Mouse (Mus musculus) hindbrain, embryonic 13.5 days (tissue): ENCODE measurements around the gene Cytl1. TPM values are rescaled to one million over a fixed set of nuclear protein-coding genes. Genes with fewer than 3 reads are reported as not detected.
A peak's percentile ranks its signal among the peaks of the same experiment; 100 is the strongest.

Source experiments
- ATAC-seq: fragments of 200-750 bp; cut with Nextera tagmentation; 2 replicates; pipeline ENCODE4 v1.8.0; 2017; ENCODE audit warnings: moderate TSS enrichment; ENCODE audit not compliant: low FRiP score
- H3K27ac ChIP-seq: fragments of 300-500 bp; sonication (generic); 2 replicates; pipeline ENCODE4 v1.5.1; 2015; ENCODE audit warnings: inconsistent platforms, mild to moderate bottlenecking, moderate library complexity
- H3K27me3 ChIP-seq: fragments of 300-500 bp; sonication (generic); 2 replicates; pipeline ENCODE4 v1.6.1; 2015; ENCODE audit warnings: mild to moderate bottlenecking, inconsistent platforms
- H3K36me3 ChIP-seq: fragments of 300-500 bp; sonication (generic); 2 replicates; pipeline ENCODE4 v1.6.1; 2015; ENCODE audit warnings: mild to moderate bottlenecking, inconsistent platforms
- H3K4me1 ChIP-seq: fragments of 300-500 bp; sonication (generic); replicated peaks from 2 replicates; pipeline ENCODE4 v1.6.1; 2015; ENCODE audit warnings: inconsistent platforms
- H3K4me2 ChIP-seq: fragments of 300-500 bp; sonication (generic); 2 replicates; pipeline ENCODE4 v1.6.1; 2015; ENCODE audit warnings: inconsistent platforms, mild to moderate bottlenecking, moderate library complexity
- H3K4me3 ChIP-seq: fragments of 300-500 bp; sonication (generic); 2 replicates; pipeline ENCODE4 v1.5.1; 2015; ENCODE audit warnings: mild to moderate bottlenecking, inconsistent platforms
- H3K9ac ChIP-seq: fragments of 300-500 bp; sonication (generic); 2 replicates; pipeline ENCODE4 v1.6.1; 2015; ENCODE audit warnings: mild to moderate bottlenecking, inconsistent platforms
- H3K9me3 ChIP-seq: fragments of 300-500 bp; sonication (generic); 2 replicates; pipeline ENCODE4 v1.6.1; 2016; ENCODE audit warnings: inconsistent platforms
- WGBS: fragments of 180-500 bp; shearing (Covaris S2); methylation state at CpG from one replicate; pipeline ENCODE4 v1.1.7; 2015; 5-methylcytosine and 5-hydroxymethylcytosine counted together
- polyA plus RNA-seq: library from polyadenylated mRNA; unstranded; fragments of >200 nt; fragmentation: Nextera tagmentation; extraction: Ambion mirVana; gene quantifications from 2 replicates; pipeline ENCODE4 v1.2.1, GENCODE M21; 2015

The Cytl1 gene
- polyA plus RNA-seq: 0.55 and 1.5 TPM in 2 replicates

- Histone ChIP-seq H3K36me3 (no peaks in the 10 kb centered on the region), H3K4me1 (no peaks in the 10 kb centered on the region), H3K4me2 (no peak within 1 kb of the TSS), H3K27ac (no peak within 1 kb of the TSS), H3K4me3 (no peak within 1 kb of the TSS), H3K9me3 (no peaks in the 10 kb centered on the region), H3K27me3 (no peaks in the 10 kb centered on the region), H3K9ac (no peak within 1 kb of the TSS)
- ATAC-seq: no peak
- WGBS: 45% methylated on average over 5 of the region's 5 CpGs
Observed at GRCm38 (mm10) chr5:37735224-37735623, at the start of gene Cytl1. Cytl1 (plus strand) TSS chr5:37735519.

- no peaks in the 10 kb centered on the region; the same call in 1 of the 2 replicates for H3K36me3 ChIP-seq
- no peak overlapping the region for H3K4me3 ChIP-seq
- peaks cover 14% of the 10 kb centered on the region for H3K4me1 ChIP-seq
- H3K27me3 ChIP-seq: no peaks in the 10 kb centered on the region
- H3K9me3 ChIP-seq: no peaks in the 10 kb centered on the region
- no peak overlapping the region for H3K27ac ChIP-seq
- ATAC-seq: no peak
- WGBS: 93% methylated on average over 3 of the region's 3 CpGs
- H3K9ac ChIP-seq: no peak overlapping the region
- no peak overlapping the region for H3K4me2 ChIP-seq
Observed at GRCm38 (mm10) chr5:37692759-37693158, 42.6 kb upstream of the Cytl1 start.

- no peak overlapping the region for H3K4me2 ChIP-seq
- H3K27me3 ChIP-seq: no peaks in the 10 kb centered on the region
- H3K36me3 ChIP-seq: no peaks in the 10 kb centered on the region; the same call in 1 of the 2 replicates
- WGBS: 22% methylated on average over 4 of the region's 4 CpGs
- no peaks in the 10 kb centered on the region for H3K9me3 ChIP-seq
- no peak for ATAC-seq
- H3K27ac ChIP-seq: no peak overlapping the region
- peaks cover 19% of the 10 kb centered on the region for H3K4me1 ChIP-seq
- H3K9ac ChIP-seq: no peak overlapping the region
- H3K4me3 ChIP-seq: no peak overlapping the region
Observed at GRCm38 (mm10) chr5:37695773-37696172, 39.5 kb upstream of the Cytl1 start.

GRCm38 (mm10) chr5:37697286-37697685 is 38.0 kb upstream of the Cytl1 start:
- WGBS: 94% methylated on average over 7 of the region's 7 CpGs
- Histone ChIP-seq H3K4me2 (no peak overlapping the region), H3K9ac (no peak overlapping the region), H3K4me3 (no peak overlapping the region), H3K4me1 (peaks cover 19% of the 10 kb centered on the region), H3K27ac (no peak overlapping the region), H3K9me3 (no peaks in the 10 kb centered on the region), H3K36me3 (no peaks in the 10 kb centered on the region; the same call in 1 of the 2 replicates), H3K27me3 (no peaks in the 10 kb centered on the region)
- no peak for ATAC-seq

- WGBS: 69% methylated on average over 12 of the region's 12 CpGs
- no peak overlapping the region; the same call in 1 of the 2 replicates for H3K4me2 ChIP-seq
- H3K27me3 ChIP-seq: no peaks in the 10 kb centered on the region
- H3K9me3 ChIP-seq: no peaks in the 10 kb centered on the region
- H3K36me3 ChIP-seq: no peaks in the 10 kb centered on the region
- ATAC-seq: no peak
- H3K4me1 ChIP-seq: peaks cover 19% of the 10 kb centered on the region
- no peak overlapping the region for H3K4me3 ChIP-seq
- H3K27ac ChIP-seq: no peak overlapping the region
- H3K9ac ChIP-seq: no peak overlapping the region
Observed at GRCm38 (mm10) chr5:37699757-37700156, 35.6 kb upstream of the Cytl1 start.

GRCm38 (mm10) chr5:37704962-37705361 is 30.4 kb upstream of the Cytl1 start:
- H3K4me2 ChIP-seq: no peak overlapping the region
- WGBS: 79% methylated on average over 2 of the region's 2 CpGs
- H3K27me3 ChIP-seq: no peaks in the 10 kb centered on the region
- peaks cover 1% of the 10 kb centered on the region; the same call in 1 of the 2 replicates for H3K4me1 ChIP-seq
- peaks cover 5% of the 10 kb centered on the region for H3K36me3 ChIP-seq
- H3K27ac ChIP-seq: no peak overlapping the region
- H3K4me3 ChIP-seq: no peak overlapping the region
- peaks cover 11% of the 10 kb centered on the region; the same call in 1 of the 2 replicates for H3K9me3 ChIP-seq
- H3K9ac ChIP-seq: no peak overlapping the region
- no peak for ATAC-seq

DNA sequence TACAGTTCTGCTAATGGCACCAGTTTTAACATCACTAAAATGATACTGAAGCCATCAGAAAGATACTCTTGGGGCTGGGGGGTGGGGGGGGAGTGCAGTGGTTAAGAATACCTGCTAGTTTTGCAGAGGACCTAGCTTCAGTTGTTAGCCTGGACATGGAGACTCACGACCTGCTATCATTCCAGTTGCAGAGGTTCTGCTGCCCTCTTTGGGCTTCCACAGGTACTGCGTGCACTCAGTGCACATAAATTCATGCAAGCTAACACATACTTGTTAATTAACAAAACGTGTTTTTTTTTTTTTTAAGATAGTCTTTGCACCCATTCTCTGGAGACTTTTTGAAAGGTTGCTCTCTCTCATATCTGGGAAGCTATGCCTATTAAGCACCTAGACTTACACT is 27.2 kb upstream of the Cytl1 start:
- H3K9me3 ChIP-seq: peaks cover 11% of the 10 kb centered on the region; the same call in 1 of the 2 replicates
- H3K4me2 ChIP-seq: no peak overlapping the region
- no peak overlapping the region for H3K4me3 ChIP-seq
- 65% methylated on average over 3 of the region's 3 CpGs for WGBS
- no peak for ATAC-seq
- no peak overlapping the region for H3K27ac ChIP-seq
- no peaks in the 10 kb centered on the region for H3K4me1 ChIP-seq
- H3K36me3 ChIP-seq: peaks cover 13% of the 10 kb centered on the region
- no peaks in the 10 kb centered on the region for H3K27me3 ChIP-seq
- H3K9ac ChIP-seq: no peak overlapping the region

DNA sequence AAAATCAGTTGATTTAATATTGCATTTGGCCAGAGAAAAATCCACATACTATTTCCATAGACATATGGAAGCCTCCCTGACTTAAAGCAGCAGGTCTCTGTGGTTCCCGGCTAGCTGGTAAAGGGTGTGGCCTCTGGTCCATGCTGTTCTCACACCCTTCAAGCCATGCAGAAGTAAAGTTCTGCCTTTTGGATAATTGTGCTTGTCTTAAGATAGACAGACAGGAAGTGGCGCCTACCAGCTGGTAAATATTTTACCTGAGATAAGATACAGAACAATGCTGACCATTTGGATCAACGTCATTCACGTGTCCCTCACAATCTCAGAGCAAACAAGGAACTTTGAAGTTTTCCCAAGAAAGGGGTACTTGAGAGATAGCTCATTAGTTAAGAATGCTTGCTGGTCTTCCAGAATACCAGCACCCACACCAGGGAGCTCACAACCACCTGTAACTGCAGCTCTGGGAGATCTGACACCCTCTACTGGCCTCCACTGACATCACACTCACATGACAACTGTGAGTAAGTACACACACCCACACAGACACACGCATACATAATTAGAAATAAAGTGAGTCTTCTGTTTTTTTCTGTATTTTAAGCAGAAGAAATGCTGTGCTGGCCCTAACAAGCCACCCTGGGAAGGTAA is 25.9 kb upstream of the Cytl1 start:
- ATAC-seq: no peak
- H3K36me3 ChIP-seq: peaks cover 13% of the 10 kb centered on the region

GRCm38 (mm10) chr5:37716505-37717372 is 18.6 kb upstream of the Cytl1 start, which contains the start of gene Stk32b:
Stk32b (minus strand) TSS chr5:37717171.
- Histone ChIP-seq H3K4me2 (peak within 1 kb of the TSS; percentile 75), H3K9ac (peak within 1 kb of the TSS; percentile 88), H3K9me3 (no peaks in the 10 kb centered on the region), H3K4me3 (peak within 1 kb of the TSS; percentile 61), H3K36me3 (peaks cover 4% of the 10 kb centered on the region), H3K4me1 (peaks cover 22% of the 10 kb centered on the region), H3K27ac (peak within 1 kb of the TSS; percentile 89), H3K27me3 (peaks cover 29% of the 10 kb centered on the region)
- WGBS: under 1% methylated on average over 40 of the region's 40 CpGs
- ATAC-seq: peak; percentile 89

More for the DNA sequence above, 25.9 kb upstream of the Cytl1 start:
- Histone ChIP-seq H3K9me3 (peaks cover 11% of the 10 kb centered on the region; the same call in 1 of the 2 replicates), H3K4me2 (no peak overlapping the region), H3K9ac (no peak overlapping the region), H3K4me1 (peaks cover 7% of the 10 kb centered on the region; the same call in 1 of the 2 replicates), H3K27me3 (no peaks in the 10 kb centered on the region), H3K4me3 (no peak overlapping the region), H3K27ac (no peak overlapping the region)
- 94% methylated on average over 5 of the region's 5 CpGs for WGBS

- Histone ChIP-seq H3K9me3 (no peaks in the 10 kb centered on the region), H3K4me1 (peaks cover 22% of the 10 kb centered on the region), H3K27me3 (peaks cover 29% of the 10 kb centered on the region), H3K4me3 (peak overlapping the region; percentile 61), H3K36me3 (peaks cover 4% of the 10 kb centered on the region; the same call in 1 of the 2 replicates), H3K9ac (peak overlapping the region; percentile 88), H3K4me2 (peak overlapping the region; percentile 75), H3K27ac (peak overlapping the region; percentile 89)
- WGBS: 0% methylated on average over 14 of the region's 14 CpGs
- peak; percentile 70 for ATAC-seq
Observed at GRCm38 (mm10) chr5:37717384-37717963, 17.8 kb upstream of the Cytl1 start.

- no peak overlapping the region for H3K9ac ChIP-seq
- peaks cover 25% of the 10 kb centered on the region for H3K27me3 ChIP-seq
- no peaks in the 10 kb centered on the region for H3K9me3 ChIP-seq
- peaks cover 7% of the 10 kb centered on the region for H3K4me1 ChIP-seq
- H3K4me3 ChIP-seq: no peak overlapping the region
- no peak for ATAC-seq
- H3K36me3 ChIP-seq: no peaks in the 10 kb centered on the region
- H3K27ac ChIP-seq: no peak overlapping the region; the same call in 1 of the 2 replicates
- H3K4me2 ChIP-seq: no peak overlapping the region
- 25% methylated on average over 6 of the region's 6 CpGs for WGBS
Observed at GRCm38 (mm10) chr5:37720670-37721069, 14.6 kb upstream of the Cytl1 start.
